Mouse (Mus musculus) lung, postnatal 0 days (tissue): ENCODE data around the gene Idh3a.

ENCODE experiments used
- CTCF ChIP-seq: IDR thresholded peaks from 2 replicates; pipeline ENCODE4 v1.5.1; 2016; ENCODE audit warnings: antibody characterized with exemption, mild to moderate bottlenecking
- EP300 ChIP-seq: IDR thresholded peaks from 2 replicates; pipeline ENCODE4 v1.6.1; 2016; ENCODE audit warnings: antibody characterized with exemption, mild to moderate bottlenecking, control low read depth

DNA sequence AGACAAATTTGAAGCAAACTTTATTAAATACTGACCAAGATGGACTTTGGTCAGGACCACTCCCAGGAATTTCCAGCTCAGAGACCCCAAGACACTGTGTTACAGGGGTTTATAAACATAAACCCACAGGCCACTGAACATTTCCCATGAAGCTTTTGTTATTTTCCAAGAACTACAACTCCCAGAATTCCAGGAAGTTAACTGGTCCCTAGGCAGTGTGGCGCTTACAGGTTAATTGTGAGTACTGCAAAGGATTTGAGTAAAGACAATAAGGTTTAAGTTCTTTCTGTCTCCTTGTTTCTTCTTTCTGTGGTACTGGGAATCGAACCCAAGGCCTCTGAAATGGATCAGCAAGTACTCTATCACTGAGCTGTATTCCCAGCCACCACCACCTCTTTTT is 17.4 kb upstream of the Idh3a start:
- TF ChIP-seq CTCF (peak; percentile 31), EP300 (no peak)
